Mouse (Mus musculus): ENCODE measurements around the gene 2610528J11Rik.

2610528J11Rik gene

DNA sequence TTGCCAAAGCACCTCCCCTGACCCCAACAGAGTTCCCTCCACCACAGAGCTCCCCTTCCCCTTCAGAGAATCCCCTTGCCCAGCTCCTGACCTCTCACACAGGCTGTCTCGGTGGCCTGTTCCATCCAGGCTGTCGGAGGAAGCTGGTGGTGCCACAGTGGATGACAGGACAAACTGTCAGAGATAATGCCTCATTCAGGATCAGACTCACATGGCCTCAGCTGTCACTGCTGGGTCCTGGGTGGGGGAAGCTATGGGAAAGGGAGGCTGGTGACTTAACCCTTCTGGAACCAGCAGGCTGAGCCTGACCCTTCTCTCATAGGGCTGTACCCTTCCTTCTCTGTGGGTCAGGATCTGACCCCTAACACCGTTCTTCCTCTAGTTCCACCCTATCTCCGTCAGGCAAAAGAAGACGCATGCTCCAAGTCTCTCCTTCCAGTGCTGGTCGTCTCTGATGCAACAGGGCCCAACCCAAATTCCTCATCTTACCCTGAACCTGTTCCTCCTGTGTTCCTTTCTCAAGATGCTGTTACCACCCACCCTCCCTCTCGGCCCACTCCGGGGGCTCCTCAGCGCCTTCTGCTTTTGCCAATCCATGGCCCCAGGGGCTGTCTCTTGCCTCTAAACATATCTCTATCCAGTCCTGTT, 15.8 kb downstream of the 2610528J11Rik start:
- DNase-seq (ENCODE audit: low spot score in 2 of 2) = no peak

DNA sequence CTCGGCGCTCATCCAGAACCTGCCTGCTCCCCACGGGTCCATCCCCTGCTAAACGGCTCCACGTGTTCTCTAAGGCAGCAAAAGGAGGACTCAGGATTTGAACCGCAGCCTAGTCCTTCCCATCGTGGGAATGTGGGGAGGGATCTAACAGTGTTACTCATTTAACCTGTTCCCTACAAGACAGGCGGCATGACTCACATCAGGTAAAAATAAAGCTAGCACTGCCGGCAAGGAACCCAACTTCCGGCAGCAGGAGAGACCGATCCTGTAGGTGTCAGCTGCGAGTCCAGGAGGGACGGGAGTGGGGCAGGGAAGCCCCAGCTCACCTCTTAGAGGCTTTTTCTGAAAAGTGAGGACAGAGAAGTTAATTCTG, 16.3 kb downstream of the 2610528J11Rik start:
- DNase-seq (ENCODE audit: low spot score in 2 of 2) = no peak

DNA sequence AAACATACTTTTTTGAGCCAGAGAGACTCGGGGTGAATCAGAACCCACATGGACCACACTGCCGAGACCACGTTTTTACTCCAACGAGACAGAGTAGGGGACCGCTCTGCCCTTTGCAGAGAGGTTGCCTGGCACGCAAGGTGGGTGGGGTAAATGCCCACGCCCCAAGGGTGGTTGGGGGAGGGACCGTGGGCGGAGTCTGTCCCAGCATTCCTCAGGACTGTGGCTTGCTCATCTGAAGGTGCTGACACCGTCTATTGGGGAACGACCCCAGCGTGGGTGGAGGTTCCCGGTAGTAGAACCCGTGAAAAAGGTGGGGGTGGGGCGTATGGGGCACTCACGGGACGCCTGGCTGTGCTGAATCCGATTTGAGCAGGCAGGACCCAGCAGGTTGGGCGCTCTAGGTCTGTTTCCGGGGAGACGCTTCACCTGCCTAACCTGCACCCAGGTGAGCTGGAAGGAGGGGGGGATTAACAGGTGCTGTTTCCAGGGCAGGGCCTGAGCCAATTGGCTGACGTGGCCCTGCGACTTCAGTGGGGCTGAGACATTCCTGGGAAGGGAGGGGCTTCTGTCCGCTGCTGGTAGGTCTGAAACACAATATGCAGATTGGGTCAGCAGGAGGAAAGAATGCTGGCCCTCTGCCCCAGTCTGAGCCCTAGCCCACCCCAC, 16.9 kb downstream of the 2610528J11Rik start, which contains the start of gene Tmem125:
Gene Tmem125, minus strand, starts transcription at position 453 of the 669 bp plus-strand sequence.
- DNase-seq (ENCODE audit: low spot score in 2 of 2) = no peak

DNA sequence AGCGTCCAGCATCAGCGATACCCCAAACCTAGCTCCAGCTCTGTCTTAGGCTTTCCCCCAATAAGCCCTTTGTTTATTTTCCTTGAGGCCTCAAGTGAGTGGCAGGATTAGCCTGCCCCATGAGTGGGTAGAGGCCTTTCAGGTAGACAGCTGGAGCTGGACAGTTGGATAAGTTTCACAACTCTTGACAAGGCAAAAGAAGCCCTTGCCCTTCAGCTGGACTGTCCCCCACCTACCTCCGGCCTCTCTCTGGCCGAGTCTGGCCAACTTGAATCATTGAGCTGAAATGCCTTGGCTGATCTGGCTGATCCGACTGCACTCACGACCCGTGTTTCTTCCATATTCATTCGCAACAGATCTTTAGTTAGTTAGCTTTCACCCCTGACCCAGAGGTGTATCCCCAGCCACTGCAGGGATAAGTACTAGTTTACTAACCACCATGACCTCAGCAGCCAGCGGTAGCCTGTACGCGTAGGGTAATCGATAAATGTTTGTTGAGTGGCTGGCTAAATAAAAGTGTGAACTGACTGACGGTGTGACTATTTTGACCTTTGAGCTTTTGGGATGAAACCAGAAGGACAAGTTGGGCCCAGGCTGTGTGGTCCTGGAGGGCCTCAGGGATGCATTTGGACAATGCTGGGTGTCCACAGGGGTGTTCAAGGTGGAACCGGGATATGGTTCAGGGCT, 17.8 kb downstream of the 2610528J11Rik start:
- no peak for DNase-seq (ENCODE audit: low spot score in 2 of 2)

DNA sequence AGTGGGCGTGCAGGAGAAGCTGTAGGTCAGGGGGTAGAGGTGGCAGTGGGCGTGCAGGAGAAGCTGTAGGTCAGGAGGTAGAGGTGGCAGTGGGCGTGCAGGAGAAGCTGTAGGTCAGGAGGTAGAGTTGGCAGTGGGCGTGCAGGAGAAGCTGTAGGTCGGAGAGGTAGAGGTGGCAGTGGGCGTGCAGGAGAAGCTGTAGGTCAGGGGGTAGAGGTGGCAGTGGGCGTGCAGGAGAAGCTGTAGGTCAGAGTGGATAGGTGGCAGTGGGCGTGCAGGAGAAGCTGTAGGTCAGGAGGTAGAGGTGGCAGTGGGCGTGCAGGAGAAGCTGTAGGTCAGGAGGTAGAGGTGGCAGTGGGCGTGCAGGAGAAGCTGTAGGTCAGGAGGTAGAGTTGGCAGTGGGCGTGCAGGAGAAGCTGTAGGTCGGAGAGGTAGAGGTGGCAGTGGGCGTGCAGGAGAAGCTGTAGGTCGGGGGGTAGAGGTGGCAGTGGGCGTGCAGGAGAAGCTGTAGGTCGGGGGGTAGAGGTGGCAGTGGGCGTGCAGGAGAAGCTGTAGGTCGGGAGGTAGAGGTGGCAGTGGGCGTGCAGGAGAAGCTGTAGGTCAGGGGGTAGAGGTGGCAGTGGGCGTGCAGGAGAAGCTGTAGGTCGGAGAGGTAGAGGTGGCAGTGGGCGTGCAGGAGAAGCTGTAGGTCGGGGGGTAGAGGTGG, 20.8 kb downstream of the 2610528J11Rik start:
- peak; percentile 72 to 74 for DNase-seq (ENCODE audit: low spot score in 2 of 2)

DNA sequence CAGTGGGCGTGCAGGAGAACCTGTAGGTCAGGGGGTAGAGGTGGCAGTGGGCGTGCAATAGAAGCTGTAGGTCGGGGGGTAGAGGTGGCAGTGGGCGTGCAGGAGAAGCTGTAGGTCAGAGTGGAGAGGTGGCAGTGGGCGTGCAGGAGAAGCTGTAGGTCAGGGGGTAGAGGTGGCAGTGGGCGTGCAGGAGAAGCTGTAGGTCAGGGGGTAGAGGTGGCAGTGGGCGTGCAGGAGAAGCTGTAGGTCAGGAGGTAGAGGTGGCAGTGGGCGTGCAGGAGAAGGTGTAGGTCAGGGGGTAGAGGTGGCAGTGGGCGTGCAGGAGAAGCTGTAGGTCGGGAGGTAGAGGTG, 21.3 kb downstream of the 2610528J11Rik start:
- peak in 1 of 2 experiments; percentile 42 for DNase-seq (ENCODE audit: low spot score in 2 of 2)

DNA sequence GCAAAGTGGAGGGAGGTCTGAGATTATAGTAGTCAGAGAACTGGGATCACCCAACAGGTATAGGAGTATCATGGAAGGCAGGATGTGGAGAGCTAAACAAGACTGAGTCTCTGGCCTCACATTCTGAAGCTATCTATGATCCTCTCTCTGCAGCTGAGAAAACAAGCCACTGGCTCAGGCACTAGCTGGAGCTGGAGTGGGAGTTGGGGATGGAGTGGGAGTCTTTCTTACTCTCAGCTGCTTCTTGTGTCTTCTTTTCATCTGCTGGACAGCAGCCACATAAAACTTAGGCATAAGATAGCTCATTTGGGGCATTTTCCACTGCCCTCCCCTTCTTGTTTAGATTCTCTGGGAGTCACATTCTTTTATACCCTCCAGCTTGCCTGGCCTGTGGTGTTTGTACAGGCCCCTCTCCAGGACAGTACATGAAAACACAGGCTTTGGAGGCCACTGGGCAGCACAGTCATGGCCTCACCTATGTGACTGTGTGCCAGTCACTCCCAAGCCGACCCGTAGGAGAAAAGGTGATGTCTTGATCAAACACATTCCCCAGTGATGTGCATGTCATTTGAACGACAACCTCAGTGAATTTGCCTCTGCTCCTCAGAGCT, 26.3 kb downstream of the 2610528J11Rik start:
- DNase-seq (ENCODE audit: low spot score in 2 of 2) = no peak

DNA sequence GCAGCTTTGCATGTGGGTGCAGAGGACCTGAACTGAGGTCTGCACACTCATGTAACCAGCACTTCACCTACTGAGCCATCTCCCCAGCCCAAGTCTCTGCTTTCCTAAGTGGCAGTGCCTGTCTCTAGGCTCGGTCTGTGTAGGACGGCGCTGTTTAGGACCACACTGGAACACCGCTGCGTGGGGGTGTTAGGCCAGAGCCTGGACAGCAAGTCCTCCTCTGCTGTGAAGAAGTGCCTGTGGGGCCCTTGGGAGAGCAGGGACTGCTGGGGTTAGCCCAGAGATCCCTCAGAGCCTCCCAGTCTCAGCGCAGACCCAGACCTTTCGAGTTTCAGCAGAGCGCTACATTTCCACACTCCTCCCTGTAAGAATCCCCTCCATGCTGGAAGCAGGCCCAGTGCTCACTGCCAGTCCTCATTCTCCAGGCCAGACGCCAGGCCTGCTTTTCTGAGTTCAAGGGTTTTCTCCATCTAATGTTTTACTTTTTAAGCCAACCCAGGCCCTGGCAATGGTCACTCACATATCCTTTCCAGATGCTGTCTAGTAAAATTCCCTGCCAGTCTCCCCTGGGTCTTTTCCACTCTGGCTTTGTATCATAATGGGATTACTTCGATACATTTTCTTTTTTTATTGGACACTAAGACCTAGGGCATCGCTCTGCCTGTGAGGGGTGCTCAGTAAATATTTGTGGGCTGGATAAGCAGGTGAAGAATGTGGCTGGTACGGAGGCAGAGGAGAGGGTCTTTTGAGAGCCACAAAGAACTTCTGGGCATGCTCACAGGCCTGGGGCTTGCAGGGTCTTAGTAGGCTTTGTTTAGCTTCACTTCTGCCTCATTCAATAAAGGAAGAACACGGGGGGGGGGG, 37.5 kb downstream of the 2610528J11Rik start:
- peak in 1 of 2 experiments; percentile 54 for DNase-seq (ENCODE audit: low spot score in 2 of 2)

DNA sequence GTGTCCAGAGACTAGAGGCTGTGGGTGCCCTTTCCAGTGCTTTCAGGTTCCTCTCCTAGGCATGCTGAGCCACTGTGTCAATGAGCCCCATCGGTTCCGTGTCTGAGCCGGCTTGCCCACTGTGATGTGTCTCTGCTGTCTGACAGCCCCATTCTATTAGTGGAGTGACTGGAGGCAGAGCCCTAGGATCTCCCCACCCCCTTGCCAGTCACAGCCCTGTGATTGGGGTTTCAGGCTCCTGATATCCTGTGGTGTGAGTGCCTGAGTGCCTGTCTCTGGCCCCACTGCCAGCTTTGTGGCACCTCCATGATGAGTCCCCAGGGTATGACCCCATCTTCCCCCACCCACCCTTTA, 38.1 kb downstream of the 2610528J11Rik start:
- DNase-seq (ENCODE audit: low spot score in 2 of 2) = no peak

DNA sequence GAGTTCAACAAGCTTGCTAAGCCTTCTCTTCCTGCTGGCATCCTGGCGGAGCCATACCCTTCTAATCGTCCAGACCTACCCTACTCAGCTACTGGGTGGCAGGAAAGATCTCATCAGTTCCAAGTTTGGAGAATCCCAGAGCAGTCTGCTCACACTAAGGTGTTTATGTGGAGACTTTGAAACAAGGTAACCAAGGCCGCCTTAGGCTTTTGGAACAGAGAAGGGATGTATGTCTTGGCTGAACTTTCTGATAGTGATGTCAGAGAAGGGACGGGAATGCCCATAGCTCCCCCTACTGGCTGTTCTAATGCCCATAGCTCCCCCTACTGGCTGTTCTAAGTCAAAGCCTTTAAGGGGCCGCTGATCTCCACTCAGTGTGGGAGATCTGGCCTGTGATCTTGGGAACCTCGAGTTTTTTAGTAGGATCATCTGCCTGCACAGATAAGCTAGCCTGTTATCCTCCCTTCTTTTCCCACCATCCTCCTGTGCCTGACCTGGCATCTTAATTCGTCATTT, 39.4 kb downstream of the 2610528J11Rik start:
- peak in 1 of 2 experiments; percentile 47 for DNase-seq (ENCODE audit: low spot score in 2 of 2)

DNA sequence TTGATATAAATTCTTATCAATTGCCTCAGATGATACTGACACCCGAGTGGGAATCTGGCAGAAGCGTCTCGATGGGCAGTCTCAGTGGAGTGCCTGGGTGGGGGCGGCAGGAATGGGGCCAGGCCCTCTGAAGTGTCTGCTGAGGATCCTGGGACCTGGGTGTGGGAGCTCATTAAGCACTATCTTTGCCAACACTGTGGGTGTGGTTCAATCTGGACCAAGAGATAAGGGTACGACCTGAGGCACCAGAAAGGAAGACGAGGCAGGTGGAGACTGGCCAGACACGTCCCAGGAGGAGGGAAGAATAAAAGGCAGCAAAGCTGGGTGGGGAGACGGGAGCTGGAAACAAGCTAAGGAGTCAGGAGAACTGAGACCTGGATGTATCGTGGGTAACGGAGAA, 41.9 kb downstream of the 2610528J11Rik start:
- DNase-seq (ENCODE audit: low spot score in 2 of 2) = no peak

DNA sequence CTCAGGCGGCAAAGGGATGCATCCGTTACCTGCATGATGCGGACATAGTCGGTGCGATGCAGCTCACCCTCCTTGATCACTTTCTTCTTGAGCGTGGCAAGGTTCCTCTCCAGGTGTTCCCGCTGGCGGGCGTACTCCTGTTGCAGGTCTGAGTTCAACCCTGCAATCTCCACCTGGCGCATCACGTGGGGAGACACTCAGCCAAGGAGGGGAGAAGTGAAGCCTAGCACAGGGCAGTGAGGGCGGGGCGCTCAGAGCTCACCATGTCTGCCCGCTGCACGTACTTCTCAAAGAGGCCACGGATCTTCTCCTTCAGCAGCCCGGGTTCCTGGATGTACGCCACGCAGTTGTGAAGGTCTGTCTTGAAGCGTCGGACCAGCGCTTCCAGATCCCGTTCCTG, 42.5 kb downstream of the 2610528J11Rik start:
- no peak for DNase-seq (ENCODE audit: low spot score in 2 of 2)

DNA sequence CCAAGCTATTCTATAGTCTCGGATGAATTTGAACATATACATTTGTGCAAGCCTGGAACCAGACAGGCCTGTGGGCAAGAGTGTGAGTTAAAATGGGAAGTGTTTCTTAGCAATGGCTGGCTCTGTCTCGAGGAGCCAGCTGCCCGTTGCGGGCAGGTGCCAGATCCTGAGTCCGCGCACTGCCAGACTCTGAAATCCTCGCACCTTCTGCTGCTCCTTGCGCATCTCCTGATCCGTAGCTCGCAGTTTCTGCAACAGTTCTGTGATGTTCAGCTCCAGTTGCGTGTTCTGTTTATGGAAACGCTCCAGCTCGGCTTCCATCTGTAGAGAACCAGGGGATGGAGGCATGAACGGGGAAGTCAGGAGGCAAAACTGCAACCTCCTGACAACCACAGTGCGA, 44.6 kb downstream of the 2610528J11Rik start:
- peak; percentile 81 to 91 for DNase-seq (ENCODE audit: low spot score in 2 of 2)

DNA sequence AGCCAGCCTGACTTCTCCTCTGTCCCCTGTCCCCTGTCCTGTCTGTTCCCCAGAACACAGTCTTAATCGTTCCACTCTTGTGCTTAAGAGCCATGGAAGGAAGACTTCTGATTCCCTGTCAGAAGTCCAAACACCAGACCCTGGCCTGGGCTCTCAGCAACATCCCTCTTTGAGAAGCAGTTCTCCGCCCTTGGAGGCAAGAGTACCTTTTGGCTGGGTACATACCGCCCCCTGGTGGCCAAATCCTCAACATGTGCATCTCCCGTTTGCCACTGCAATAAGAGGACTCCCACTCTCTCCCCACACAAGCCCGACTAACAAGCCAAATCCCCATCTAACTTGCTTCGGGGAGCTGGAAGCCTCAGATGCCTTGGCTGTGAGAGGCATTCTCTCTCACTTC, 49.3 kb downstream of the 2610528J11Rik start:
- DNase-seq (ENCODE audit: low spot score in 2 of 2) = peak; percentile 87 to 94

DNA sequence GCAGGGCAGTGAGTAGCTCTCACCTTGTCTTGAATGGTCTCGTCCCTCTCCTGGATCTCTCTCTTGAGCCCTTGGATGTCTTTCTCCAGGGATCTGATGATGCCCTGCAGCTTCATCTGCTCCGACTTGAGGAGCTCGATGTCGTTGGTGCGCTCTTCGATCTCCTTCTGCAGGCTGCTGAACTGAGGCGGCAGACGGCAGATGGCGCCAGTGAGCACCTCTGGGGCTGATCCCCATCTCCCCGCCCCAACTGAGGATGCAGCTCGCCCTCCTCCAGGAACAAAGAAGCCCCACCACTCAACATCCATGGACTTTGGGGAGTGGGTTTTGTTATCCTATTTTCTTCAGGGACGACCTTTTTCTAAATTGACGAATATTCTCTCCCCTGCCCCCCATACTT, 52.5 kb downstream of the 2610528J11Rik start:
- peak in 1 of 2 experiments; percentile 46 for DNase-seq (ENCODE audit: low spot score in 2 of 2)
